Mouse (Mus musculus) heart, adult 2 months (tissue): ENCODE measurements at regions not wholly inside any gene's neighbourhood (a gene's known extent, or its start where the extent isn't known, plus 50 kb on each side); places are given as distances from the start of the nearest gene placed in this dataset.
"Not testable (repeated sequence)": the region's sequence is repeated elsewhere in the genome, so short reads cannot be mapped to it uniquely, and the experiment has no call there.

Experiments used
- DNase-seq, 2 experiments: peaks; one replicate each; pipeline ENCODE4 v3.0.0; 2021
- H3K27ac ChIP-seq: fragments of 200-600 bp; 2 replicates; pipeline ENCODE4 v1.8.1; 2022
- H3K27me3 ChIP-seq: fragments of 200-500 bp; 2 replicates; pipeline ENCODE4 v1.6.1; 2012; ENCODE audit warnings: mild to moderate bottlenecking, low read length, inconsistent platforms, mixed read lengths; ENCODE audit not compliant: control insufficient read depth, insufficient read depth
- H3K36me3 ChIP-seq: fragments of 200-500 bp; 2 replicates; pipeline ENCODE4 v1.6.1; 2012; ENCODE audit warnings: low read length, inconsistent platforms; ENCODE audit not compliant: control insufficient read depth, insufficient read depth
- H3K4me1 ChIP-seq: fragments of 200-500 bp; 2 replicates; pipeline ENCODE4 v1.6.1; 2011; ENCODE audit warnings: low read length; ENCODE audit not compliant: control insufficient read depth, insufficient read depth
- H3K4me3 ChIP-seq: fragments of 200-600 bp; 2 replicates; pipeline ENCODE4 v1.8.1; 2022
- H3K79me2 ChIP-seq: fragments of 200-500 bp; replicated peaks from 2 replicates; pipeline ENCODE4 v1.6.1; 2012; ENCODE audit warnings: mild to moderate bottlenecking, inconsistent platforms, low read length, moderate library complexity, mixed read lengths; ENCODE audit not compliant: control insufficient read depth, insufficient read depth
- H3K9ac ChIP-seq: fragments of 200-500 bp; 2 replicates; pipeline ENCODE4 v1.6.1; 2012; ENCODE audit warnings: low read depth, mild to moderate bottlenecking, control low read depth, inconsistent platforms, low read length, mixed read lengths
- CTCF ChIP-seq: fragments of 200-600 bp; IDR thresholded peaks from 2 replicates; pipeline ENCODE4 v1.8.1; 2022; ENCODE audit warnings: antibody characterized with exemption, mild to moderate bottlenecking, moderate library complexity
- EP300 ChIP-seq: fragments of 200-500 bp; IDR thresholded peaks from 2 replicates; pipeline ENCODE4 v1.6.1; 2011; ENCODE audit warnings: low read depth, low read length, control low read depth; ENCODE audit not compliant: insufficient read depth
- POLR2A ChIP-seq: fragments of 200-500 bp; IDR thresholded peaks from 2 replicates; pipeline ENCODE4 v1.6.1; 2011; ENCODE audit warnings: mild to moderate bottlenecking, low read depth, low read length, control low read depth; ENCODE audit not compliant: insufficient read depth
- WGBS: fragments of 180-500 bp; shearing (Covaris S2); methylation state at CpG from one replicate; pipeline ENCODE4 v1.1.7; 2018; 5-methylcytosine and 5-hydroxymethylcytosine counted together
- intact Hi-C: fragments of 180-260 bp; cut with DNase I; formaldehyde crosslinking; loops from one replicate; pipeline ENCODE4 v1.15.1; 2025

- H3K79me2 ChIP-seq, H3K9ac ChIP-seq, H3K27ac ChIP-seq, DNase-seq, H3K36me3 ChIP-seq, H3K4me1 ChIP-seq, H3K4me3 ChIP-seq, intact Hi-C loops, H3K27me3 ChIP-seq: not testable (repeated sequence)
- WGBS: 92% methylated on average over 19 of the region's 19 CpGs
These were observed 167.4 kb downstream of the Kif21a start for GRCm38 (mm10) chr15:90882349-90882748.

GRCm38 (mm10) chr15:90869452-90869851, 180.3 kb downstream of the Kif21a start:
- WGBS: 81% methylated on average over 2 of the region's 2 CpGs
- Histone ChIP-seq H3K9ac (no peak overlapping the region), H3K27me3 (no peaks in the 10 kb centered on the region), H3K79me2 (no peaks in the 10 kb centered on the region), H3K27ac (no peak overlapping the region), H3K4me1 (no peaks in the 10 kb centered on the region), H3K36me3 (no peaks in the 10 kb centered on the region), H3K4me3 (no peak overlapping the region)
- no peak for DNase-seq
- intact Hi-C loops: no loop called here
- TF ChIP-seq POLR2A (no peak), CTCF (no peak), EP300 (no peak)

GRCm38 (mm10) chr15:90853763-90854162, 174.5 kb upstream of the Cpne8 start:
- H3K9ac ChIP-seq, H3K79me2 ChIP-seq, H3K27me3 ChIP-seq, DNase-seq, H3K4me1 ChIP-seq, H3K4me3 ChIP-seq, H3K36me3 ChIP-seq, H3K27ac ChIP-seq, intact Hi-C loops: not testable (repeated sequence)
- 71% methylated on average over 1 of the region's 4 CpGs for WGBS

- H3K4me3 ChIP-seq: no peak overlapping the region
- H3K36me3 ChIP-seq: no peaks in the 10 kb centered on the region
- H3K27me3 ChIP-seq: no peaks in the 10 kb centered on the region
- H3K27ac ChIP-seq: no peak overlapping the region
- no peak for DNase-seq
- H3K4me1 ChIP-seq: no peaks in the 10 kb centered on the region
- intact Hi-C loops: no loop called here
- no peak overlapping the region for H3K9ac ChIP-seq
- no peaks in the 10 kb centered on the region for H3K79me2 ChIP-seq
- TF ChIP-seq POLR2A: no peak
- TF ChIP-seq EP300: no peak
- TF ChIP-seq CTCF: no peak
- WGBS: 76% methylated on average over 2 of the region's 2 CpGs
These were observed 172.8 kb upstream of the Cpne8 start for GRCm38 (mm10) chr15:90851991-90852390.

GRCm38 (mm10) chr15:90841471-90841870, 162.2 kb upstream of the Cpne8 start:
- TF ChIP-seq EP300: no peak
- no peak for TF ChIP-seq POLR2A
- TF ChIP-seq CTCF: peak; percentile 71
- intact Hi-C loops: loop anchor here (1.0 kb wide), 1 partner anchor 592 kb away; no protein-coding TSS in a partner anchor
- DNase-seq: no peak
- Histone ChIP-seq H3K27me3 (no peaks in the 10 kb centered on the region), H3K36me3 (no peaks in the 10 kb centered on the region), H3K9ac (no peak overlapping the region), H3K27ac (no peak overlapping the region), H3K79me2 (no peaks in the 10 kb centered on the region), H3K4me1 (no peaks in the 10 kb centered on the region), H3K4me3 (no peak overlapping the region)
- WGBS: 17% methylated on average over 5 of the region's 5 CpGs

- Histone ChIP-seq H3K27me3 (no peaks in the 10 kb centered on the region), H3K79me2 (no peaks in the 10 kb centered on the region), H3K4me3 (no peak overlapping the region), H3K36me3 (no peaks in the 10 kb centered on the region), H3K9ac (no peak overlapping the region), H3K4me1 (no peaks in the 10 kb centered on the region), H3K27ac (no peak overlapping the region)
- 87% methylated on average over 7 of the region's 7 CpGs for WGBS
- no peak for TF ChIP-seq CTCF
- no peak for TF ChIP-seq POLR2A
- TF ChIP-seq EP300: no peak
- intact Hi-C loops: no loop called here
- DNase-seq: no peak
These were observed 156.4 kb upstream of the Cpne8 start for GRCm38 (mm10) chr15:90835586-90835985.

- Histone ChIP-seq H3K9ac (no peak overlapping the region), H3K79me2 (no peaks in the 10 kb centered on the region), H3K4me3 (no peak overlapping the region), H3K4me1 (no peaks in the 10 kb centered on the region), H3K27me3 (no peaks in the 10 kb centered on the region), H3K36me3 (no peaks in the 10 kb centered on the region), H3K27ac (no peak overlapping the region)
- 69% methylated on average over 4 of the region's 4 CpGs for WGBS
- intact Hi-C loops: no loop called here
- TF ChIP-seq EP300 (no peak), CTCF (no peak), POLR2A (no peak)
- no peak for DNase-seq
These were observed 148.6 kb upstream of the Cpne8 start for GRCm38 (mm10) chr15:90827816-90828215.
